Mouse (Mus musculus) liver, adult 2 months (tissue): ENCODE measurements around the gene Rps6ka3. TPM values are rescaled to one million over a fixed set of nuclear protein-coding genes. Genes with fewer than 3 reads are reported as not detected.
A peak's percentile ranks its signal among the peaks of the same experiment; 100 is the strongest.

ENCODE experiments used
- DNase-seq: peaks from one replicate; pipeline ENCODE4 v3.0.0-alpha.2; 2011; ENCODE audit warnings: low read depth, low spot score; ENCODE audit errors: extremely low read depth
- H3K27ac ChIP-seq: fragments of 200-500 bp; replicated peaks from 2 replicates; pipeline ENCODE4 v1.5.1; 2012; ENCODE audit warnings: low read depth, mild to moderate bottlenecking, control low read depth, inconsistent platforms, low read length; ENCODE audit not compliant: insufficient read depth
- H3K27me3 ChIP-seq: fragments of 200-500 bp; 2 replicates; pipeline ENCODE4 v1.6.1; 2012; ENCODE audit warnings: mild to moderate bottlenecking, moderate library complexity, low read length, inconsistent platforms; ENCODE audit not compliant: control insufficient read depth, insufficient read depth
- H3K36me3 ChIP-seq: fragments of 200-500 bp; 2 replicates; pipeline ENCODE4 v1.6.1; 2012; ENCODE audit warnings: low read length, inconsistent platforms; ENCODE audit not compliant: control insufficient read depth, insufficient read depth
- H3K4me1 ChIP-seq: fragments of 200-500 bp; 2 replicates; pipeline ENCODE4 v1.6.1; 2011; ENCODE audit warnings: low read length; ENCODE audit not compliant: control insufficient read depth, insufficient read depth
- H3K4me3 ChIP-seq: fragments of 200-500 bp; 2 replicates; pipeline ENCODE4 v1.5.1; 2011; ENCODE audit warnings: low read depth, mild to moderate bottlenecking, control low read depth, low read length, moderate library complexity; ENCODE audit not compliant: insufficient read depth
- H3K79me2 ChIP-seq: fragments of 200-500 bp; 2 replicates; pipeline ENCODE4 v1.6.1; 2012; ENCODE audit warnings: inconsistent platforms, mild to moderate bottlenecking, low read length, moderate library complexity; ENCODE audit not compliant: control insufficient read depth, insufficient read depth
- H3K9ac ChIP-seq: fragments of 200-500 bp; 2 replicates; pipeline ENCODE4 v1.6.1; 2012; ENCODE audit warnings: low read depth, mild to moderate bottlenecking, control low read depth, inconsistent platforms, low read length
- CTCF ChIP-seq: fragments of 200-500 bp; IDR thresholded peaks from 2 replicates; pipeline ENCODE4 v1.5.1; 2011; ENCODE audit warnings: low read depth, low read length, control low read depth
- POLR2A ChIP-seq: fragments of 200-500 bp; IDR thresholded peaks from 2 replicates; pipeline ENCODE4 v1.6.1; 2011; ENCODE audit warnings: low read length, control low read depth; ENCODE audit not compliant: insufficient read depth; ENCODE audit errors: extremely low read depth
- WGBS: fragments of 180-500 bp; shearing (Covaris S2); methylation state at CpG from one replicate; pipeline ENCODE4 v1.1.7; 2018; 5-methylcytosine and 5-hydroxymethylcytosine counted together
- polyA plus RNA-seq: library from polyadenylated mRNA; depleted of rRNA; stranded (reverse); fragments of >200 nt; gene quantifications from 2 replicates; pipeline ENCODE4 v1.2.3, GENCODE M21; 2012
- total RNA-seq: library from RNA; depleted of rRNA; stranded (reverse); fragments of >200 nt; gene quantifications from 2 replicates; pipeline ENCODE4 v1.2.3, GENCODE M21; 2014

Rps6ka3 gene
- total and polyA plus RNA-seq, 2 experiments: 3.0 to 6.8 TPM

DNA sequence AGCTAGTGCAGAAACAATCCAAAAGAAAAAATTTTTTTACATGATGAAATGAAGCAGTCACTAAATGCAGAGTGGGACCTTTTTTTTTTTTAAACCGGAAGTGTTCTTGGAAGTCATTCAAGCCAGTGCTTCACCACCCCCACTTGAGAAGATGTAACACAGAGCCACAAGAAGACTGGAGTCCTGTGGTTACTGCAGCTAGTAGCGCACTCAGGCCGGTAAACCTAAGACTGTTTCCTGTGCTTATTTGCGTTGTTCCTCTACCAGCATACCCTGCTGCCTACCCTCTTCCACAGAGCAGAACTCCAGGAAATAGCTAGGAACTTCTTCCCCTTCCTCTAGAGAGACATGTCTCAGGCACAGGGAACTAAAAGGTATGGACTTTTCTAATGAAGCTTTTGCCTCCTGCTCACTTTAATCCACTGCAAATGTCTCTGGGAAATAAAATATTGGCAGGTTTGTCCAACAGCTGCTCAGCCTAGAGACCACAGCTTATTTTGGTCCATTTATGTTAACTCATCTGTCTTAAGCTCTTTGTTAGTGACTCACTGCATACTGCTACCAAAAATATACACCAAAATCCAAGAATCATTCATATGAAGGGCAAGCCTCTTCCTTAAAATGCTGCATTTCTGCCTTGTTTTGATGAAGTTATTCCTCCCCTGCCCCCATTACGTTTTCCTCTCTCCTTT lies 931 bp downstream of the Rps6ka3 start:
- no peaks in the 10 kb centered on the region for H3K27me3 ChIP-seq
- H3K27ac ChIP-seq: no peak overlapping the region
- no peaks in the 10 kb centered on the region for H3K79me2 ChIP-seq
- DNase-seq: no peak
- no peaks in the 10 kb centered on the region for H3K4me1 ChIP-seq
- WGBS: 76% methylated on average over 5 of the region's 5 CpGs
- no peak overlapping the region for H3K4me3 ChIP-seq
- H3K36me3 ChIP-seq: no peaks in the 10 kb centered on the region
- TF ChIP-seq CTCF (no peak), POLR2A (no peak)
- H3K9ac ChIP-seq: no peak overlapping the region

DNA sequence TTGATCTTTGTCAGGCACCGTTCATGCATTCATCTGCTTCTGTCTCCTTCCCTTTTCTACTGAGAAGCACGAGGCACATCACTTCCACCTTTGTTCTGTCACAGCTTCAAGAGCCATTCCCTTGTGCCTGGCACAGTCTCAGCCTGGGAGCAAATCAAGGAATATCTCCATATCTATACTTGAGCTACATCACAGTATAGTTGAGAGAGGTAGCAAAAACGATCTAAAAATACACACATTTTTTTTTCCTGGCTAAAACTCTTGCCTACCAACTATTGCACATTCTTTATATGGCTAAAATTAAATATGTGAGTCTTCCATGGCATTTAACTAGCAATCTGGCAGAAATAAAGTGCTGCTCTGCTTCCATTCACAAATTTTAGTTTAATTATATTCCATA lies 5.1 kb downstream of the Rps6ka3 start:
- H3K9ac ChIP-seq: no peak overlapping the region
- H3K27ac ChIP-seq: no peak overlapping the region
- no peaks in the 10 kb centered on the region for H3K4me1 ChIP-seq
- no peak for TF ChIP-seq POLR2A
- TF ChIP-seq CTCF: no peak
- H3K79me2 ChIP-seq: no peaks in the 10 kb centered on the region
- no peak for DNase-seq
- H3K4me3 ChIP-seq: no peak overlapping the region
- no peaks in the 10 kb centered on the region for H3K36me3 ChIP-seq
- no peaks in the 10 kb centered on the region for H3K27me3 ChIP-seq
- 59% methylated on average over 3 of the region's 3 CpGs for WGBS

DNA sequence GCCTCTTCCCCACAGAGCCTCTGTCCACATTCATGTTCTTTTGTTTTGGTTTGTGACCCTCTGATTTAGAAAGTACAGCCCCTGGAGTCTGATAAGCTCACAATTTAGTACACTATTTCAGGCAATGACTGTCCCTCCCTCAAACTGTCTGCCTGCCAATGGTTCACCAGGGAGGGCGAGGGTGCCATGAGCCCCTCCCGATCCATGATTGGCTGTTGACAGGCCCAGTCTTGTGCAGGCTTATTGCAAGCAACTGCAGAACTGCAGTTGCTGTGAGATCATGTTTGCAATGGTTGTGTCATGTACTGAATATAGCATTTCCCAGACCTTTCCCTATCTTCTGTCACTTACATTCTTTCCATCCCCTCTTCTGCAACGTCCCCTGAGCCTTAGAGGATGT lies 12.4 kb downstream of the Rps6ka3 start:
- 77% methylated on average over 3 of the region's 3 CpGs for WGBS
- Histone ChIP-seq H3K9ac (no peak overlapping the region), H3K79me2 (no peaks in the 10 kb centered on the region), H3K36me3 (no peaks in the 10 kb centered on the region), H3K4me1 (no peaks in the 10 kb centered on the region), H3K4me3 (no peak overlapping the region), H3K27ac (no peak overlapping the region), H3K27me3 (no peaks in the 10 kb centered on the region)
- TF ChIP-seq CTCF: no peak
- no peak for TF ChIP-seq POLR2A
- no peak for DNase-seq

DNA sequence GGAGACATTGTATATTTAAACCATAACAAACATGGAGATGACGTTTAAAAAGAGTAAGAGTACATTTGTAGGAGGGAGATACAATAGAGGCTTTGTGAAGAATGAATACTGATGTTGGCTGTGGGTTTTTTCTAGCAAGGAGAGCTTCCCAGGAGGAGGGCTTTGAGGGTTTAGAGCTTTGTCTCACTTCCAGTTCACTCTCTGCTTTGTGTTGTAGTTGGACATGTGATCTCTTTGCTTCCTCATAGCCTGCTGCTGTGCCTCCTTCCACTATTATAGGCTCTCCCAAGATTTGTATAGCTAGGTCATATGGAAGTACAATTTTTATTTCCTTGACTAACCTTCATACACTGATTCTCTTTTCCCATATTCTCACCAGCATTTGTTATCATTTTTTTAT lies 27.2 kb downstream of the Rps6ka3 start:
- no peaks in the 10 kb centered on the region for H3K4me1 ChIP-seq
- no peak overlapping the region for H3K9ac ChIP-seq
- no peak for DNase-seq
- no peaks in the 10 kb centered on the region for H3K27me3 ChIP-seq
- WGBS: 63% methylated on average over 1 of the region's 1 CpGs
- H3K79me2 ChIP-seq: no peaks in the 10 kb centered on the region
- TF ChIP-seq POLR2A: no peak
- no peak for TF ChIP-seq CTCF
- H3K4me3 ChIP-seq: no peak overlapping the region
- no peaks in the 10 kb centered on the region for H3K36me3 ChIP-seq
- H3K27ac ChIP-seq: no peak overlapping the region

DNA sequence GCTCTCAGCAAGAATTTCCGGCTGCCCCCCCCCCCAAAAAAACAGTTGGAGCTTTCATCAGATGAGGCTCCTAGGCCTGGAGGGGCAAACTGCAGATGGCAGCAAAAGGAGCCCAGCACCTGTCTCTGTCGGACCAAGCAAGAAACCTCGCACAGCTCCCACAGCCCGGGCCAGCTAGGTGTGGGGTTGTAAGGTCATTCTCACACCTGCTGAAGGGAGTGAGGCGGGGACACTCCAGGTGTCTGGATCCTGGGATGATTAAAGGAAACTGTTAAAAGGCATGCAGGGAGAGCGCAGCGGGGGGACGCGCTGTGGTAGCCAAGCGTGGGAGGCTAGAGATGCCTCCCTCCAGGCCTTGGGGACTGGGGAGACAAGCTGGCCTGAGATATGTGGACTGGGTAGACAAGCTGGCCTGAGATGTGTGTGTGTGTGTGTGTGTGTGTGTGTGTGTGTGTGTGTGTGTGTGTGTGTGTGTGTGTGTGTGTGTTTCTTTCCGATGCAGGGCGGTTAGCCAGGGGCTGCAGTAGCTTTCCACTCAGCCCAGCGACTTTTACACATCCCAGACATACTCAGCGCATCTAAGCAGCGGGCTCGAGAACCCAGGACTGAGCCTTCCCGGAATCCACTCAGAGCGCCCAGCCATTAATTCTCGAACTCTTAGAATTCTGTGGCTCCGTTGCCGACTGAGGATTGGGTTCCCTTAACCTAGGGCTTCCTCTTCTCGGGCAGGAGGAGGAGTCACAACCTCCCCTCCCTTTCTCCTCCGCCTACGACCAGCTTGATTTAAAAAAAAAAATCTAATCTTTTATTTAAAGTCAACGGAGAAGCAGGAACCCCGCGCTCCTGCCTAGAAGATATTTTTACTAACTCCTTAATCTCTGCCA lies 44.1 kb downstream of the Rps6ka3 start:
- Histone ChIP-seq H3K27me3 (no peaks in the 10 kb centered on the region), H3K9ac (peak overlapping the region; percentile 53), H3K4me1 (peaks cover 3% of the 10 kb centered on the region; the same call in 1 of the 2 replicates), H3K4me3 (peak overlapping the region; percentile 92), H3K79me2 (peaks cover 3% of the 10 kb centered on the region; the same call in 1 of the 2 replicates), H3K27ac (peak overlapping the region; percentile 77; the same call in 1 of the 2 replicates), H3K36me3 (no peaks in the 10 kb centered on the region)
- WGBS: 8% methylated on average over 20 of the region's 27 CpGs
- TF ChIP-seq CTCF (no peak), POLR2A (no peak)
- peak; percentile 36 for DNase-seq
